Comparison of ENCODE assay signal across 9 mouse cellular contexts in the genomic region with DNA sequence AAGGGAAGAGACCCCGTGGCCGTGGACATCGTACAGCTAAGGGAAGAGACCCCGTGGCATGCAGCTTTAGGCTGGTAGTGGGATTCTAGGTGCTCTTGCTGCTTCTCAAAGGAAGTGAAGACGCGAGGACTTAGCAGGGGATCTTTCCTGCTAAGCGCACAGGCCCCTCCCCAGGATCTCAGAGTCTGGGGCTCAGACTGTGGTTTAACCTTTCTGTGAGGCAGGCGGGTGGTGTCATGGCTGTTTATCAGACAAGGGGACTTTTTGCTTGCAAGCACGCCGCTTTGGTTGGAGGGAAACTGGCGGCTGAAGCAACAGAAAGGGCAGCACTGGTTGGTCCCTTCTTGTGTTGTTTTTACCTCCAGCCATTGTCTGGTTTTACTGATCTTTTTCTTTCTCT. TPM values are rescaled to one million over a fixed set of nuclear protein-coding genes. Genes with fewer than 3 reads are reported as not detected.
A peak's percentile ranks its signal among the peaks of the same experiment; 100 is the strongest.
DNase-seq lines count a peak whose midpoint lies in the region; ATAC-seq and TF ChIP-seq lines count a peak whose summit lies in the region.
"Had no signal": no experiment of that assay in that cellular context is flagged by ENCODE, and none has a peak within 500 bp of the region (broad histone marks: within the 10 kb centered on the region; RNA-seq: fewer than 3 reads in every experiment).

No protein-coding gene starts in this region.

- no peak for TF ChIP-seq CTCF in liver, postnatal 0 days (IDR thresholded peaks at IDR 0.05; ENCODE audit: low read depth)

- peaks cover 3% of the 10 kb centered on the region; the same call in 1 of the 2 replicates for H3K4me1 ChIP-seq in embryonic facial prominence, embryonic 11.5 days (ENCODE audit: control insufficient read depth, insufficient read depth, low read length)
- peaks cover 3% of the 10 kb centered on the region; the same call in 1 of the 2 replicates for H3K4me1 ChIP-seq in liver, postnatal 0 days (ENCODE audit: insufficient read depth)
- H3K4me1 ChIP-seq in intestine, embryonic 16.5 days (ENCODE audit: control insufficient read depth, insufficient read depth, low read length) = no peaks in the 10 kb centered on the region

- no peak overlapping the region for H3K27ac ChIP-seq in embryonic facial prominence, embryonic 11.5 days (replicated peaks; ENCODE audit: low read depth, low read length)
- no peak overlapping the region for H3K27ac ChIP-seq in liver, postnatal 0 days (ENCODE audit: low read depth)
- no peak overlapping the region for H3K27ac ChIP-seq in intestine, embryonic 16.5 days (ENCODE audit: low read length)

- H3K9me3 ChIP-seq in embryonic facial prominence, embryonic 11.5 days (replicated peaks; ENCODE audit: control insufficient read depth, low read length) = no peaks in the 10 kb centered on the region
- no peaks in the 10 kb centered on the region for H3K9me3 ChIP-seq in liver, postnatal 0 days (ENCODE audit: low read length)
- H3K9me3 ChIP-seq in intestine, embryonic 16.5 days (ENCODE audit: control insufficient read depth, low read length) = no peaks in the 10 kb centered on the region

- peak; percentile 18 to 44 for DNase-seq in lung, postnatal 4 days
- DNase-seq in lung, postnatal 10 days = no peak
- DNase-seq in embryonic facial prominence, embryonic 11.5 days (ENCODE audit: low spot score) = peak; percentile 26
- no peak for DNase-seq in liver, postnatal 0 days
- peak; percentile 72 to 74 for DNase-seq in thymus, postnatal 10 days (ENCODE audit: low spot score in 2 of 2)
- no peak for DNase-seq in adrenal gland, adult 8-10 months
- no peak for DNase-seq in gastrocnemius, postnatal 36 days
- DNase-seq: lung, postnatal 14 days had no signal

- peak overlapping the region; percentile 22; the same call in 1 of the 2 replicates for H3K9ac ChIP-seq in embryonic facial prominence, embryonic 11.5 days (replicated peaks; ENCODE audit: low read length)
- no peak overlapping the region for H3K9ac ChIP-seq in liver, postnatal 0 days (replicated peaks)
- no peak overlapping the region for H3K9ac ChIP-seq in intestine, embryonic 16.5 days (ENCODE audit: low read depth, low read length)

- H3K4me2 ChIP-seq in embryonic facial prominence, embryonic 11.5 days (ENCODE audit: low read depth, low read length) = no peak overlapping the region
- H3K4me2 ChIP-seq in liver, postnatal 0 days (ENCODE audit: low read depth, low read length) = peak overlapping the region; percentile 38; the same call in 1 of the 2 replicates
- H3K4me2 ChIP-seq in intestine, embryonic 16.5 days (ENCODE audit: low read depth, low read length) = no peak overlapping the region

- no peaks in the 10 kb centered on the region; the same call in 1 of the 2 replicates for H3K36me3 ChIP-seq in embryonic facial prominence, embryonic 11.5 days (replicated peaks; ENCODE audit: control insufficient read depth, insufficient read depth, low read depth, low read length)
- no peaks in the 10 kb centered on the region for H3K36me3 ChIP-seq in liver, postnatal 0 days (replicated peaks; ENCODE audit: insufficient read depth, low read length)
- H3K36me3 ChIP-seq in intestine, embryonic 16.5 days (ENCODE audit: control insufficient read depth, insufficient read depth, low read length) = no peaks in the 10 kb centered on the region

- H3K27me3 ChIP-seq in embryonic facial prominence, embryonic 11.5 days (ENCODE audit: control insufficient read depth, insufficient read depth, low read length) = no peaks in the 10 kb centered on the region
- H3K27me3 ChIP-seq in liver, postnatal 0 days (ENCODE audit: insufficient read depth, low read length) = no peaks in the 10 kb centered on the region
- no peaks in the 10 kb centered on the region for H3K27me3 ChIP-seq in intestine, embryonic 16.5 days (replicated peaks; ENCODE audit: control insufficient read depth, insufficient read depth, low read length)

- ATAC-seq in embryonic facial prominence, embryonic 11.5 days (replicated peaks; ENCODE audit: insufficient number of reproducible peaks, low FRiP score, low TSS enrichment, low read depth) = no peak
- no peak for ATAC-seq in liver, postnatal 0 days
- no peak for ATAC-seq in intestine, embryonic 16.5 days

- WGBS in embryonic facial prominence, embryonic 11.5 days = 9% methylated on average over 11 of the region's 11 CpGs
- 20% methylated on average over 11 of the region's 11 CpGs for WGBS in liver, postnatal 0 days (ENCODE audit: insufficient replicate concordance)
- WGBS in intestine, embryonic 16.5 days = 26% methylated on average over 11 of the region's 11 CpGs

- TF ChIP-seq EP300 in liver, postnatal 0 days (IDR thresholded peaks at IDR 0.05; ENCODE audit: low read depth) = no peak

- intact Hi-C loops in gastrocnemius, postnatal 36 days (cut with DNase I) = no loop called here

- H3K4me3 ChIP-seq in embryonic facial prominence, embryonic 11.5 days (ENCODE audit: low read depth, low read length) = no peak overlapping the region
- no peak overlapping the region for H3K4me3 ChIP-seq in liver, postnatal 0 days (ENCODE audit: low read depth, low read length)
- no peak overlapping the region for H3K4me3 ChIP-seq in intestine, embryonic 16.5 days (ENCODE audit: low read length)

RNA-seq across cellular contexts. Expression of a gene that starts 8.8 kb away (rescaled TPM):
- polyA plus RNA-seq in embryonic facial prominence, embryonic 11.5 days (2014; fragmentation: Nextera tagmentation; extraction: Ambion mirVana) = 3.5 and 4.9 TPM in 2 replicates
- polyA plus RNA-seq in liver, postnatal 0 days (2015; fragmentation: Nextera tagmentation; extraction: Ambion mirVana) = 0.18 and 0.40 TPM in 2 replicates
- total RNA-seq in adrenal gland, adult 8-10 months (2022) = 10 to 100 TPM in 1 of 4 experiments, 1 to 10 TPM in 3; 1.6 to 10.8 (median 3.7) TPM
- under 1 TPM; 0.26 to 0.69 TPM for total RNA-seq in gastrocnemius, postnatal 36 days (2021)
- polyA plus RNA-seq in intestine, embryonic 16.5 days (2015; fragmentation: Nextera tagmentation; extraction: Ambion mirVana) = 1.6 and 2.0 TPM in 2 replicates

RNA-seq across cellular contexts. Expression of a gene that starts 10.5 kb away (rescaled TPM):
- 765 and 782 TPM in 2 replicates for polyA plus RNA-seq in embryonic facial prominence, embryonic 11.5 days (2014; fragmentation: Nextera tagmentation; extraction: Ambion mirVana)
- polyA plus RNA-seq in liver, postnatal 0 days (2015; fragmentation: Nextera tagmentation; extraction: Ambion mirVana) = 469 and 517 TPM in 2 replicates
- 100 to 1,000 TPM; 401 to 777 (median 537) TPM for total RNA-seq in adrenal gland, adult 8-10 months (2022)
- 100 to 1,000 TPM; 289 to 338 TPM for total RNA-seq in gastrocnemius, postnatal 36 days (2021)
- 580 and 624 TPM in 2 replicates for polyA plus RNA-seq in intestine, embryonic 16.5 days (2015; fragmentation: Nextera tagmentation; extraction: Ambion mirVana)

RNA-seq across cellular contexts. Expression of a gene that starts 36.9 kb away (rescaled TPM):
- 12.2 and 15.1 TPM in 2 replicates for polyA plus RNA-seq in embryonic facial prominence, embryonic 11.5 days (2014; fragmentation: Nextera tagmentation; extraction: Ambion mirVana)
- 27.7 and 27.9 TPM in 2 replicates for polyA plus RNA-seq in liver, postnatal 0 days (2015; fragmentation: Nextera tagmentation; extraction: Ambion mirVana)
- total RNA-seq in adrenal gland, adult 8-10 months (2022) = 10 to 100 TPM; 28.7 to 35.1 (median 31.4) TPM
- 10 to 100 TPM; 19.4 to 20.3 TPM for total RNA-seq in gastrocnemius, postnatal 36 days (2021)
- polyA plus RNA-seq in intestine, embryonic 16.5 days (2015; fragmentation: Nextera tagmentation; extraction: Ambion mirVana) = 11.8 and 13.0 TPM in 2 replicates

RNA-seq across cellular contexts. Expression of a gene that starts 47.6 kb away (rescaled TPM):
- 10.2 and 10.6 TPM in 2 replicates for polyA plus RNA-seq in embryonic facial prominence, embryonic 11.5 days (2014; fragmentation: Nextera tagmentation; extraction: Ambion mirVana)
- 7.3 and 7.8 TPM in 2 replicates for polyA plus RNA-seq in liver, postnatal 0 days (2015; fragmentation: Nextera tagmentation; extraction: Ambion mirVana)
- 1 to 10 TPM; 2.5 to 5.8 (median 4.6) TPM for total RNA-seq in adrenal gland, adult 8-10 months (2022)
- total RNA-seq in gastrocnemius, postnatal 36 days (2021) = 1 to 10 TPM; 2.1 to 4.6 TPM
- 29.6 and 34.9 TPM in 2 replicates for polyA plus RNA-seq in intestine, embryonic 16.5 days (2015; fragmentation: Nextera tagmentation; extraction: Ambion mirVana)

RNA-seq across cellular contexts. Expression of a gene that starts 59.1 kb away (rescaled TPM):
- polyA plus RNA-seq in embryonic facial prominence, embryonic 11.5 days (2014; fragmentation: Nextera tagmentation; extraction: Ambion mirVana) = 71.6 and 74.3 TPM in 2 replicates
- polyA plus RNA-seq in liver, postnatal 0 days (2015; fragmentation: Nextera tagmentation; extraction: Ambion mirVana) = 23.0 and 26.2 TPM in 2 replicates
- total RNA-seq in adrenal gland, adult 8-10 months (2022) = 100 to 1,000 TPM; 126 to 149 (median 145) TPM
- 10 to 100 TPM; 80.4 to 90.1 TPM for total RNA-seq in gastrocnemius, postnatal 36 days (2021)
- polyA plus RNA-seq in intestine, embryonic 16.5 days (2015; fragmentation: Nextera tagmentation; extraction: Ambion mirVana) = 61.6 and 64.5 TPM in 2 replicates

Comparison
In these comparisons a context has a peak if more than half of its experiments do, and no peak if none do; other contexts are left out.
1. DNase-seq: peak in lung, postnatal 4 days (2 of 2), embryonic facial prominence, embryonic 11.5 days (single experiment) and thymus, postnatal 10 days (2 of 2); none in lung, postnatal 10 days (single experiment), liver, postnatal 0 days (single experiment), adrenal gland, adult 8-10 months (single experiment) and gastrocnemius, postnatal 36 days (0 of 2).